Mouse (Mus musculus): ENCODE measurements around the gene Gm49322.
"Not testable (repeated sequence)": the region's sequence is repeated elsewhere in the genome, so short reads cannot be mapped to it uniquely, and the experiment has no call there.

Gene Gm49322

GRCm38 (mm10) chr10:80611905-80612304 is 6.1 kb downstream of the Gm49322 start:
- no peak for DNase-seq (ENCODE audit: low read depth, low spot score)

DNA sequence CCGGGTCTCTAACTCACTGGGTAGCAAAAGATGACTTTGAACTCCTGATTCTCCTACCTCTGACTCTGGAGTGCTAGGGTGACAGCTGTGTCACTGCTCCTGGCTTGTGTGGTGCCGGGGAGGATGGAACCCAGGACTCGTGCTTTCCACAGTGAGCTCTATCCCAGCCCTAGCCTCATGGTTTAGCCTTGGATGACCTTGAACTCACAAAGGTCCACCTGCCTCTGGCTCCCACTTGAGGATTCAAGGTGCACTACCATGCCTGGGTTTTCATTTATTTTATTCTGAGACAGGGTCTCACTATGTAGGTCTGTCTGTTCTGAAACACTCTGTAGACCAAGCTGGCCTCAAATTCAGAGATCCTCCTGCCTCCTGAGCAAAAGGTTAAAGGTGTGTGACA is 8.0 kb downstream of the Gm49322 start:
- no peak for DNase-seq (ENCODE audit: low read depth, low spot score)

GRCm38 (mm10) chr10:80614351-80614750 is 8.5 kb downstream of the Gm49322 start:
- DNase-seq (ENCODE audit: low read depth, low spot score) = no peak

DNA sequence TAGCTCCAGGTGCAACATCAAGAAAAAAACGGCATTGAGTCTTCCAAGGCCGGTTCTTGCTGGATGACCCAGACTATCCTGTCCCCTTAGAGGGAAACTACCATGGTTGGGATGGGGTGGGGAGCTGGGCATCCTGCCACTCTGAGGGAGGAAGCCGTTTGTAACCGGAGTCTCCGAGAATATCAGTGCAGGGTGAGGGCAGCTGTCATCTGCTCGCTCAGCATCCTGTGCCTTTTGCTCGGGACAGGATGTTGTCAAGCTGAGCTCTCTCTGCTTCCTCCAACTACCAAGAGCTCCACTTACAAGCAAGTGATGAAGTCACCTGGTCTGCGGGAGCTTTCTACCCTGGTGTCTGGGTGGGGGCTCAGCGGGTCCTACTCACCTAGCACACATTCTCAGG is 12.4 kb downstream of the Gm49322 start:
- no peak for DNase-seq (ENCODE audit: low read depth, low spot score)

- no peak for DNase-seq (ENCODE audit: low read depth, low spot score)
Observed at GRCm38 (mm10) chr10:80619465-80620244, 13.8 kb downstream of the Gm49322 start.

GRCm38 (mm10) chr10:80620365-80620764 is 14.5 kb downstream of the Gm49322 start:
- no peak for DNase-seq (ENCODE audit: low read depth, low spot score)

GRCm38 (mm10) chr10:80620796-80621689 is 15.2 kb downstream of the Gm49322 start:
- no peak for DNase-seq (ENCODE audit: low read depth, low spot score)

DNA sequence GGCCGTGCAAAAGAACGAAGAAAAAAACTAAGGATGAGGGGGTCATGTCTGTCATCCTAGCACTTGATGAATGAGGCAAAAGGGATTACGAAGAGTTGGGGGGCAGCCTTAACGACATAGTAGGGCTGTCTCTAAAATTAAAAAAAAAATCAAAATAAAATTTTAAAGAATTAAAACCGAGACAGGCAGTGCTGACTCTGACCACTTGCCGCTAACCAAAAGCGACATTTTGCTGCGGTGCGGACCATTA is 15.8 kb downstream of the Gm49322 start:
- no peak for DNase-seq (ENCODE audit: low read depth, low spot score)

DNA sequence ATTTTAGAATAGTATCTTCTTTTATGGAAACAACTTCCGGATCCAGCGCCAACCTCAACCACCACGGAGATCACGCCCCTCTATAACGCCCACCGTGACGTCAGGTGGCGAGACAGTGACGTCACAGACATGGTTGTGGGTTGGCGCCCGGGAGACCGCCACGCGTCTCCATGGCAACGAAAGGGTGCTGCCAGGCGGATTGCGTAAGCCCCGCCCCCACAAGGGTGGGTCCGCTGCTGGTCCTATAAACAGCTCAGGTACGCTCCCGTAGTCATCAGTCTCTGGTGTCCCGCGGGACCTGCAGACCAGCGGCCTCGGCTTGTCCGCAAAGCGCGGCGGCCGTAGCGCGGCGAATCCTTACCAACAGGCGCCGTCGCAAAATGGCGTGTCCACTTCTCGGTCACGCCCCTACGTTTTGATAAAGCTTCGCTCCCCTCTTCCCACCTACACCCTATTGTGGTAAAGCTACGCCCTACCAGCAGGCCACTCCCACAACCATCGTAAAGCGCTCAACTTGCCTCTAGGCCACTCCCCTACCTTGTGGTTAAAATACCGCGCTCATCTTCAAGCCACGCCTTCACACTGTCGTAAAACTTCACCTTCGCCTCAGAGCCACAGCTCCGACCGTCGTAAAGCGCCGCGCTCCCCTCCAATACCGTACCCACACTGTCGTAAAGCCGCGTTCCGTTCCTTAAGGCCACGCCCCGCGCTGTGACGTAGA is 16.3 kb downstream of the Gm49322 start:
- DNase-seq (ENCODE audit: low read depth, low spot score) = peak; percentile 100

GRCm38 (mm10) chr10:80622661-80623456 is 17.0 kb downstream of the Gm49322 start, which contains the start of gene Csnk1g2:
Gene Csnk1g2, plus strand, starts transcription at chr10:80622838.
- no peak for DNase-seq (ENCODE audit: low read depth, low spot score)

DNA sequence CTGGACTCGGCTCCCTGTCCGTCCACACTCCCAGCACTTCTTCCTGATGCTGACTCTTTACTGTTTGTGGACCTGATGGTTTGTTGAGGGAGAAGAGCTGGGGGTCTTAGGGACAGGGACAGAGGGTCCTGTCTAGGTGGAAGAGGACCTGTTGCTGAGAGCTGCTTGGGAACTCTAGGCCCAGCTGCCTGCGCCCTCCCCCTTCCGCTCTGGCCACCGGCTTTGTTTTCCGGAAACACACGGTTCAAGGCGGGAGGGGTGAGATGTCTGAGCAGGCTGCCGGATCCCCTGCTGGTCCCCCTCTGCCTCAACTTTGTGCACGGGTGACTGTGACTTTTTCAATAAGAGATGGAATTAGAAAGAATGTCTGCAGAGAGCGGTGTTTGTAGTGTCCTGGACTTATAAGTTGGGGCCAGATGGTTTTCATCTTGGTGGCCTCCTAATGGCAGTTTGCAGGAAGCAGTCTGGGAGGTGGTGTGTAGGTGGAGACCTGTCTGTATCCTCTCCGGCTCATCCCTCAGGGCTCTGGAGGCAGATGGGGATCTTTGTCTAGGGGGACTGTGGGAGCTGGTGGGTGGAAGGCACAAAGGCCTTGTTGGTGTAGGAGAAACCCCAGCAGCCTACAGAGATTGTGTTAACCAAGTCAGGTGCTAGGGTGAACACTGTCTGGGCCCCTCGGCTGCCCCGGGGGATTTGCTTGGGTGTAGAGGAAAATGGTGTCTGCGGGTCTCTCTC is 17.8 kb downstream of the Gm49322 start:
- peak; percentile 69 for DNase-seq (ENCODE audit: low read depth, low spot score)

GRCm38 (mm10) chr10:80625764-80626163 is 19.9 kb downstream of the Gm49322 start:
- DNase-seq (ENCODE audit: low read depth, low spot score) = no peak

GRCm38 (mm10) chr10:80627685-80628084 is 21.9 kb downstream of the Gm49322 start:
- no peak for DNase-seq (ENCODE audit: low read depth, low spot score)

- no peak for DNase-seq (ENCODE audit: low read depth, low spot score)
Observed at GRCm38 (mm10) chr10:80628925-80629324, 23.1 kb downstream of the Gm49322 start.

- no peak for DNase-seq (ENCODE audit: low read depth, low spot score)
Observed at GRCm38 (mm10) chr10:80635345-80635744, 29.5 kb downstream of the Gm49322 start.

GRCm38 (mm10) chr10:80646936-80647335 is 41.1 kb downstream of the Gm49322 start:
- DNase-seq (ENCODE audit: low read depth, low spot score) = no peak

DNA sequence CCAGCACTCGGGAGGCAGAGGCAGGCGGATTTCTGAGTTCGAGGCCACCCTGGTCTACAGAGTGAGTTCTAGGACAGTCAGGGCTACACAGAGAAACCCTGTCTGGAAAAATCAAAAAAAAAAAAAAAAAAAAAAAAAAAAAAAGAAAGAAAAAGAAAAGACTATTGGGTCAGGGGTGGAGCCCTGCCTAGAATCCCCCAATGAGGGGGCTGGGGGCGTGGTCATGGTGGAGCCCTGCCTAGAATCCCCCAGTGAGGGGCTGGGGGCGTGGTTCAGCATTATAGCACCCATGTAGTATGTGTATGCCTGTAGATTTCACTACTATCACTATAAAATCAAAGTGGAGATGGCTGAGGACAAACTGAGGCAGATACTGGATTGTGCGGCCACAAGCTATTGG is 44.1 kb downstream of the Gm49322 start:
- DNase-seq (ENCODE audit: low read depth, low spot score) = not testable (repeated sequence)

DNA sequence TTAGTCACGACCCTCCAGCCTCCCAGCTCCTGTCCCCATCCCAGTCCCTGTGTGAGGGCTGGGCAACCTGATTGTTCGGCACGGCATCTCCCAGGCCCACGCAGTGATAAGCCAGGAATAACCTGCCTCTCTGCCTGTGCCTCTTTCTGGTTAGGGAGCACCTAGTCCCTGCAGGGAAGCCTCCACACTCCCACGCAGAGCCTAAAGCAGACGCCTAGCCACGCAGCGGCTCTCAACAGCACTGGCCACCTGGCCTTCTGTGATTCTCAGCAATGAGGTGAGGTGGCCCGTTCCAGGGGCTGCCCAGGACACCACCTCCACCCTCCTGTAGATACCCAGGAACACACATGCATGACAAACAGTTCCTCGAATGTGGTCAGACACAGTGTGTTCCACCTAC is 44.6 kb downstream of the Gm49322 start:
- DNase-seq (ENCODE audit: low read depth, low spot score) = peak; percentile 74

DNA sequence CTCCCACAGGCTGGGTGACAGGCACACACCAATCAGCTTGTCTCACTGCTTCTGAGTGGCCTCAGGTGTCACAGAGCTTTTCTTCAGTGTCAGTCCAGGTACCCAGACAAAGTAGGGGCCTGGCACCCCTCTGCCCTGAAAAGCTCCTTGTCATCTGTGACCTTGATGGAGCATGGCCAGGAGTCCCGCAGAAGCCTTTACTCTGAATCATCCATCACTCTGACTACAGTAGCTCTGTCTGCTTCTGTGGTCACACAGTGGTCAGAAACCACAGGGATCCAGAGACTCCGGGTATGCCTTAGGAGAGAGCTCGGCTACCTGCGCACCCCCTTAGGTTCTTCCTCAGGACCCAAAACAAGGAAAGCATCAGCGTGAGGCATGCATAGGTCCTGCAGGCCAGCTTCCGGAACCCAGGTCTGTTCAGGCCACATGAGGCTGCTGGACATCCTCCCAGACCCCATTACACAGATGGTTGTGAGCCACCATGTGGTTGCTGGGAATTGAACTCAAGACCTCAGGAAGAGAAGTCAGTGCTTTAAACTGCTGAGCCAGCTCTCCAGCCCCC is 47.4 kb downstream of the Gm49322 start:
- no peak for DNase-seq (ENCODE audit: low read depth, low spot score)

DNA sequence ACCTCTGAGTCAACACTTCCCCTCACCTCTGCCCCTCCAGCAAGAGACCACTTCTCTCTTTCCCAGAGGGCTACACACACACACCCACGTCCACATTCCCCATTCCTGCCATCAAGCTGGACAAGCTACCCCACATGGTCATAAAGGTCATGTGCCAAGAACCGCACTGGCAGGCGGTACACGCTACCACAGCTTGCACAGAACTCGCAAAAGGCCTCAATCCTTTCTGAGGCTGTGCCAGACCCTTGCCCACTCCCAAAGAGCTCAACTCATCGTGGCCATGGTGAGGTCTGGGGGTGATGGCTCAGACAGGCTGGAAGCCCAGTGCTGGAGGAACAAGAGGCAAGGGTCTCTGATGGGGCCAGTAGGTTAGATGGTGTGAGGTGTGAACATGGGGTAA is 49.0 kb downstream of the Gm49322 start:
- no peak for DNase-seq (ENCODE audit: low read depth, low spot score)
